Mouse (Mus musculus): ENCODE data around the gene Kcnj8. TPM values are rescaled to one million over a fixed set of nuclear protein-coding genes. Genes with fewer than 3 reads are reported as not detected.
"Not testable (repeated sequence)": the region's sequence is repeated elsewhere in the genome, so short reads cannot be mapped to it uniquely, and the experiment has no call there.

The Kcnj8 gene
- total RNA-seq, 2 experiments from 2014 or later: 4.3 to 7.4 TPM

DNA sequence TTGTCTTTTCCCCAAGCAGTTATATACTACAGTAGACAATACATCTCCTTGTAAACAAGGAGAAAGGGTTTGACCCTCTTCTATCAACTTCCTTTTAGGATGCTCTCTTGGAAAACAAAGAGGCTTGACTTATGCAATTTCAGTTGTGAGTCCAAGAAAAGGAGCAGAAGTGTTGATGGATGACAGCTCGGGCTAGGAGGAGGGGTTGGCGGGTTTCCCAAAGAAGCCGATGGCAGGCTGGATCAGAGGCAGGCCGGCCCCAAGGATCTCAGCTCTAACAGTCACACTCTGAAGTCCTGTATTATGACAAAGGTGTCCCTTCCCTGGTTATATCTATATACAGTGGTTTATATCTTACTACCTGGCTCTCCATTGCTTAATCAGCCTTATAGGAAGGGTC, 19.9 kb downstream of the Kcnj8 start:
- no peak for DNase-seq (ENCODE audit: low spot score)

DNA sequence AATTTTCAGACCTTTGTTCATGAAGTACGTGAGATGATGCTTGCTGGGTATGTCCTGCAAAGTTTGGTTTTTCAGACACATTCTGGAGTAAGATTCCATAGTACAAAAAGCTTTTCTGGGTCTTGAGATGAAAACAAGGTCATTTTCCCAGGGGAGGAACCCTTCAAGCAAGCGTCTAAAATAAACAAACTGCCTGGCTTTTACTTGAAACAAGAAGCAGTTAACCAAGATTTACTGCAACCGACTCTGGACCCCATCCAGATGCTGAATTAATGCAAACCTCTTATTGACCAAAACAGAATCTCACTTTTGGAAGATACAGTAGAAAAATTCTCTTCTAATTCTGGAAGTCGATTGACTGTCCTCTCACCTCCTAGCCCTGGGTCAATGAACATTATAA, 20.5 kb downstream of the Kcnj8 start:
- DNase-seq (ENCODE audit: low spot score): no peak

DNA sequence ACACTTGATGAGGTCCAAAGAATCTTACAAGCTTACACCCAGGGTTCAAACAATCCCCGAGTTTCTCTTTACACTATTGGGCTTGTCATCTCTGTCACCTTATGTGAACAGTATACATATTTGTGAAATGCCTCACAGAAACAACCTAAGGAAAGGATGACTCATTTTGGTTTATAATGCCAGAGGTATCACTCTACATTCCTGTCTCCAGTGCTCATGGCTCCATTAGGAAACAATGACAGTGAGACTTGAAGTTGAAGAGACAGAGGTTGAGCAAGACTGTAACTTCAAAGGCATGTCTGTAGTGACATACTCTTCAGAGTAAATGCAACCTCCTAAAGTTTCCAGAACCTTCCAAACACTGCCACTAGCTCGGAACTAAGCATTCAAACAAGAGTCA, 23.0 kb downstream of the Kcnj8 start:
- no peak for DNase-seq (ENCODE audit: low spot score)

- DNase-seq (ENCODE audit: low spot score): no peak
These were observed 26.3 kb downstream of the Kcnj8 start for GRCm38 (mm10) chr6:142545132-142545531.

- DNase-seq (ENCODE audit: low spot score): no peak
These were observed 27.8 kb downstream of the Kcnj8 start for GRCm38 (mm10) chr6:142543648-142544047.

GRCm38 (mm10) chr6:142542800-142543175, 28.6 kb downstream of the Kcnj8 start:
- DNase-seq (ENCODE audit: low spot score): no peak

GRCm38 (mm10) chr6:142542082-142542799, 29.2 kb downstream of the Kcnj8 start:
- no peak for DNase-seq (ENCODE audit: low spot score)

DNA sequence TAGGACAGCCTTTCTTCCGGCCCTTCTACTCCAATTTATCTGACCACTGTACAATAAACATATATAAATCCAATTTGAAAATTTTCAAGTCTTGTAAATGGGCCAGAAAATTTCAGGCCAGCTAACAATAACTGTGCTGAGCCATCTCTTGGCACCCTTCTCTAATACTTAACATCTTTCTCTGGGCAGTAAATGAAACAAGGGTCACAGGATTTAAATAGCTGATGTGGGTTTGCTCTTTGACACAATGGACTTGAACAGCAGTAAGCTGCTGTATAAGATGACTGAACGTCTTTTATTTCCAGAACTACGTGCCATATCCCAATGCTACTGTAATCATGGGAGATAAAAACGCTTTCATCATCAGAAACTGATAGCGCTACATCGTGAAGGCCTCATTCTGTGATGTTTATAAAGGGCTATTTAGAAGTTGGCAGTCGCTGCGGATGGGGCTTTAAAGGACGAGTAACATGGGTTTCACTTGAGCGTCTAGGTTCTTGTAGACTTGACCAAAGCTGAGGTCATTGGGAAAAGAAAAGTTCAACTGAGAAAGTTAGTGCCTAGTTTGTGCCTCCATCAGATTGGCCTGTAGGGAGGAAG, 30.8 kb downstream of the Kcnj8 start:
- DNase-seq (ENCODE audit: low spot score): no peak

DNA sequence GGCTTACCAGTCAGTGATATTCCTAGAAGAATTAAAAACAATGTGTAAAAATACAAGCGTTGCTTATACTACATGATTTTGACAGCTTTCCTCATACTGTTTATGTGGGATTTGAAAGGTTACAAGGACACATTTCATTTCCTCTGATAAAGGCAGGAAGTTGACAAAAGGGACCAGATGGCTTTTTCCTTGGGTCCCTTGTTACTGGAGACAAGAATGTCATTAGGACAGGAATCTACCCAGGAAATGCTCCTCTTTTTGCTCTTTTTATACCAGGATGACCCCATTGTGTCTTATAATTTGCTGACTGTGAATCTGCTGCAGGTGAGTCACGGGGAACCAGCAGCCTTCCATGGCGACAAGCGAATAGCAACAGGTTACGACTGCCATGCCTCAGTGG, 31.3 kb downstream of the Kcnj8 start:
- DNase-seq (ENCODE audit: low spot score): no peak

DNA sequence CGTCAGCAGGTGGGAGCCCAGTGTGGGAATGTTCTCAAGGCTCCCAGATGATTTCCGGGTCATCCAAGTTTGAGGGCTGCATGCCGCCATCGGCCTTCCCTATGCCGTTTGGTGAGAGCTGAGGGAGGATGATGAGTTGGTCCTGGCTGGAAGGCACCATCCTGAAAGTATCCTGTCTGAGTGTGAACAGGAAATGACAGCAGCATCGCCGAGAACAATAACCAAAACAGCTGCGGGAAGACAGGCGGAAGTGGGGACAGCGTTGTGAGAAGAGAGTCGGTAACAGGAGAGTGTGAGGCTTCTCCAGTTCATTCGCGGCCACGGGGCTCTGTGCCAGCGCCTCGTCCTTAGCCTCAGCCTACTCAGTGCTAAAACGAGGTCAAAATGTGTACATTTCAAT, 32.9 kb downstream of the Kcnj8 start:
- no peak for DNase-seq (ENCODE audit: low spot score)

GRCm38 (mm10) chr6:142533412-142533811, 38.0 kb downstream of the Kcnj8 start:
- DNase-seq (ENCODE audit: low spot score): no peak

DNA sequence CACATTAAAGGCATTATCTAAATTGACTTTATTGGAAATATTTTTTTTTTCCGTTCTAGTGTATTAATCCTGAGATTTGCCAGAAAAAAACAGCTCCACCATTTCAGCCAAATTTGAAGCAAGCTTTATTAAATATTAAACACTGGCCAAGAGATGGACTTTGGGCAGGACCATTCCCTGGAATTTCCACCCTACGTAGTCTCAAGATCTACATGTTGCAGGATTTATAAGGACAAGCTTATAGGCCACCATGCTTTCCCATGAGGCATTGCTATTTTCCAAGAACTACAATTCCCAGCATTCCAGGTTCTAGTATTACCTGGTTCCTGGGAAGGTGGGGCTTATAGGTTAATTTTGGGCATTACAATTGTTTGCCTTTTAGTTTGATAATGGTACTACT, 38.7 kb downstream of the Kcnj8 start:
- no peak for DNase-seq (ENCODE audit: low spot score)

GRCm38 (mm10) chr6:142532141-142532540, 39.3 kb downstream of the Kcnj8 start:
- no peak for DNase-seq (ENCODE audit: low spot score)

GRCm38 (mm10) chr6:142530378-142530777, 41.0 kb downstream of the Kcnj8 start:
- DNase-seq (ENCODE audit: low spot score): no peak

- DNase-seq (ENCODE audit: low spot score): no peak
These were observed 41.7 kb downstream of the Kcnj8 start for GRCm38 (mm10) chr6:142529680-142530079.

DNA sequence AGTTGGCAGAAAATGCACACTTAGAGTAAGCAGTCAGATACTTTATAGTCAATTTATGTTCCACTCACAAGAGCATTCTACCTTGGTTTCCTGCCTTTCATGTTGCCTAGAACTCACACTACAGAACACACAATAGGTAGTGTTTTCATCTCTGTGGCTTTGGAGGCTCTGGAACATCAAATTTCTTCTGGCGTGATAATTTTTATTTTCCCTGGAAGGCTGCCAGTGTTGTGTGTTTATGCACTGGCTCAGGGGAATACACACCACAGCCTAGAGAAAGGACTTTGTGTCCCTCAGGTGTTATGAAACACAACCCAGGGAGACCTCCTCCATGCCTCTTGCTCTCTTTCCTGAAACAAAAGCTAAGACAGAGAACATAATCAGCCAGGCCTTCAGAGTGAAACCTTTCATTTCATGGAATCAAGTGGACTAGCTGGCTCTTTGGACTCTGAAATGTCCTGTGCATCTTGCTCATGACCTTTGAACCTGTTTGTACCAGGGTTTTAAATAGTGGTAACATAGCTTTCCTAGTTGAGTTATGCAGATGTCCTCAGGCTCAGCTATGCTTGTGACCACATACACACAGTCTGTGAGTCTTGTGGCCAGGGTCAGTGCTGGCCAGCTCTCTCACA, 43.4 kb downstream of the Kcnj8 start:
- DNase-seq (ENCODE audit: low spot score): no peak

DNA sequence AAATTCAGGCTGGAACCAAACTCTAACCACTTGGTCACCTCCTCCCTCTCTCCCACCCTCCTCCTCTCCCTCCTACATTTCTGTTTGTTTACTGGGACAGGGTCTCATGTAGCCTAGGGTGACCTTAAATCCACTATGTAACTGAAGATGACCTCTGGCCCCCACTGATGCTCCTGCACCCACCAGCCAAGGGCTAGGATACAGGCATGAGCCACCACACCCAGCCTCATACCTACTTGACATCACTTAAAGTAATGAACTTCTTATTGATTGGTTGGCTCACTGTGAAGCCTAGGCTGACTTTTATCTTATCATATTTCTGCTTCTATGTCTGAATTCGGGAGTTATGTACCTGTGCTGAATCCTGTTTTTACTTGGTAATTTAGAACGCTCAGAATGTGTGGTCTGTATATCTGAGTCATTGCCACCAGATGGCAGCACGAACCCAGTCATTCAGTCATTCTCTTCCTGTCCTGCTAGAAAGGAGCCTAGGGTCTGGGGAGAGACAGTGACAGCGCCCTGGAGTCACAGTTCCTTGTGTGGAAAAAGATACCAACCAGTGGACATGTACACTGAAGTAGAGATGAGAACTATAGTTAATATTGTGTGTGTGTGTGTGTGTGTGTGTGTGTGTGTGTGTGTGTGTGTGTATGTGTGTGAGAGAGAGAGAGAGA, 46.6 kb downstream of the Kcnj8 start:
- peak; percentile 60 for DNase-seq (ENCODE audit: low spot score)

DNA sequence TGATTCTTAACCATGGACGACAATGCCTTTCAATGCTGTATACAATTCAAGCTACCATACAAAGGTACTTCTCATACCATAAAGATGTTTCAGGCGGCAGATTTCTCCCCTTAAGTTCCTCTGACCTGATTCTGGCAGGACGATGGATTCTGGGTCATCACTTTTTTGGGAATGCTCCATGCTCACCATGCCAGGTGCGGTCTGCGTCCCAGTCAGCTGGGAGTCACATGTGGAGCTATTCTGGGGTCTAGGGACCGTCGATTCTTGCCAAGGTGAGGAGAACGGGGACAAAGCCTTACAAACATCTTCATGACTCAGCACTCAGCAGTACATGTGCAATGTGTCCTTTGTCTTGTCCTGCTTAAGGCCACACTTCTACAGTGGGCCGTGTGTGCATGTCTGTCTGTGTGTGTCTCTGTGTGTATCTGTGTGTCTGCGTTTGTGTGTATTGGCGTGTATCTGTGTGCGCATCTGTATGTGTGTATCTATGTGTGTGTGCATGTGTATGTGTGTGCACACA, 49.8 kb downstream of the Kcnj8 start:
- peak; percentile 26 for DNase-seq (ENCODE audit: low spot score)

DNA sequence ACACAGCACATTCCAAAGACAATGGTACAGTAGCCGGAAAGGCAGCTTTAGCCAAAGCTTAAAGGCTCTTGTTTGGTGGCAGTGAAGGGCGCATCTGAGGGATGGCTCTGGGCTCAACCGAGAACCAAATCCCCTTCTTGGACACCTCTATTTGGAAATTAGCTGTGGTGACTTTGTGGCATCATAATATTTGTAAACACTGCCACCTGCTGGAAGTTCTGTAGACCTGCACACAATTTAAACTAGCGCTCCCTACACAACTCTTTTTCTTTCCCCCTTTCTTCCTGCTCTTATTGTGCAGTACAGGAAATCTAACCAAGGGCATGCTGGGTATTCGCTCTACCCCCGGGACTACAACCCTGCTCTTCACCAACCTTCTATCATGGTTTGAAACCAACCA, 52.3 kb downstream of the Kcnj8 start:
- peak; percentile 32 for DNase-seq (ENCODE audit: low spot score)

DNA sequence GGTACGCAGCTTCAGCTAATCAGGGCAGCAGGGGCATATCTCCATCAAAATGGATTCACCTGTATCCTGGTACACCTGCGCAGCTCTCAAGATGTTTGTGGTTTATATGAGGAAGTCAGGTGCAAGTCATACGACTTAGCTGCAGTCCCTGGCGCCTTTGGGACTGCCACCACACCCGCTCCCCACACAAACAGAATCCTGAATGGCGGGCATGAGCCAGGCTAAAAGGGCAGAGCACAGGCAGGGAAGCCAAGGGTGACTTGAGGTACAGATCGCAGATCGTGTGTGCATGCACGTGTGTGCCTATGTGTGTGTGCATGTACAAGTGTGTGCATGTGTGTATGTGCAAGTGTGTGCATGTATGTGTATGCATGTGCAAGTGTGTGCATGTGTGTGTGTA, 56.0 kb downstream of the Kcnj8 start:
- DNase-seq (ENCODE audit: low spot score): not testable (repeated sequence)

- no peak for DNase-seq (ENCODE audit: low spot score)
These were observed 56.5 kb downstream of the Kcnj8 start for GRCm38 (mm10) chr6:142514912-142515311.
